ENCODE assay signal across 16 mouse cellular contexts in genomic region chr6:139587478-139587877, GRCm38 (mm10). TPM values are rescaled to one million over a fixed set of nuclear protein-coding genes. Genes with fewer than 3 reads are reported as not detected.
DNase-seq lines count a peak whose midpoint lies in the region; ATAC-seq and TF ChIP-seq lines count a peak whose summit lies in the region.
"Had no signal": no experiment of that assay in that cellular context is flagged by ENCODE, and none has a peak within 500 bp of the region (broad histone marks: within the 10 kb centered on the region; RNA-seq: fewer than 3 reads in every experiment).

No protein-coding gene starts in this region.

- WGBS in midbrain, embryonic 16.5 days: 69% methylated on average over 12 of the region's 12 CpGs
- WGBS in midbrain, postnatal 0 days: 60% methylated on average over 12 of the region's 12 CpGs
- whole genome bisulfite sequencing in stomach, embryonic 16.5 days: 58% methylated on average over 12 of the region's 12 CpGs

- peak; percentile 56; the same call in 1 of the 2 replicates for ATAC-seq in midbrain, embryonic 16.5 days
- ATAC-seq in midbrain, postnatal 0 days (ENCODE audit: low FRiP score): no peak
- ATAC-seq in stomach, embryonic 16.5 days (ENCODE audit: insufficient read depth, low FRiP score): no peak
- ATAC-seq: hindbrain, postnatal 0 days had no signal

- peak; percentile 63 for DNase-seq in heart, adult 11 months
- no peak for DNase-seq in heart, adult 8-10 months (ENCODE audit: low spot score)
- DNase-seq in kidney, adult 9 months: peak; percentile 5
- no peak for DNase-seq in kidney, postnatal 25 days
- DNase-seq in midbrain, postnatal 0 days (ENCODE audit: low spot score): no peak
- no peak for DNase-seq in urinary bladder, postnatal 25 days (ENCODE audit: low spot score)
- DNase-seq: adrenal gland, adult 8-10 months; cerebellum, postnatal 36 days; gastrocnemius, postnatal 36 days; right cerebral cortex, postnatal 14 days; thymus, postnatal 36 days had no signal

- H3K4me2 ChIP-seq in midbrain, embryonic 16.5 days (ENCODE audit: low read length): no peak overlapping the region
- no peak overlapping the region for H3K4me2 ChIP-seq in midbrain, postnatal 0 days (ENCODE audit: low read depth, low read length, poor library complexity, severe bottlenecking)
- peak overlapping the region; percentile 46 for H3K4me2 ChIP-seq in stomach, embryonic 16.5 days (ENCODE audit: low read depth, low read length)
- H3K4me2 ChIP-seq: embryonic facial prominence, embryonic 13.5 days had no signal

- H3K27ac ChIP-seq in midbrain, embryonic 16.5 days (ENCODE audit: low read length): no peak overlapping the region
- no peak overlapping the region for H3K27ac ChIP-seq in midbrain, postnatal 0 days (ENCODE audit: low read depth, low read length)
- no peak overlapping the region for H3K27ac ChIP-seq in stomach, embryonic 16.5 days (ENCODE audit: low read length)
- H3K27ac ChIP-seq: embryonic facial prominence, embryonic 13.5 days; hindbrain, postnatal 0 days; layer of hippocampus, adult 2 months had no signal

- no peak overlapping the region for H3K9ac ChIP-seq in midbrain, embryonic 16.5 days (ENCODE audit: low read depth, low read length)
- no peak overlapping the region for H3K9ac ChIP-seq in midbrain, postnatal 0 days (replicated peaks; ENCODE audit: low read length, poor library complexity, severe bottlenecking)
- H3K9ac ChIP-seq in stomach, embryonic 16.5 days (ENCODE audit: low read length): peak overlapping the region; percentile 35
- H3K9ac ChIP-seq: embryonic facial prominence, embryonic 13.5 days had no signal

- H3K4me1 ChIP-seq in midbrain, embryonic 16.5 days (ENCODE audit: control insufficient read depth, insufficient read depth, low read length): no peaks in the 10 kb centered on the region; the same call in 1 of the 2 replicates
- no peaks in the 10 kb centered on the region for H3K4me1 ChIP-seq in midbrain, postnatal 0 days (ENCODE audit: insufficient read depth, low read length)
- 0 out of 2 replicates have a peak, but pooled peaks cover 5% of the 10 kb centered on the region for H3K4me1 ChIP-seq in stomach, embryonic 16.5 days (ENCODE audit: control insufficient read depth, insufficient read depth, low read length)

- no peaks in the 10 kb centered on the region for H3K9me3 ChIP-seq in midbrain, embryonic 16.5 days (replicated peaks; ENCODE audit: control insufficient read depth, low read length, poor library complexity, severe bottlenecking)
- H3K9me3 ChIP-seq in midbrain, postnatal 0 days (ENCODE audit: low read length): no peaks in the 10 kb centered on the region
- no peaks in the 10 kb centered on the region for H3K9me3 ChIP-seq in stomach, embryonic 16.5 days (replicated peaks; ENCODE audit: control insufficient read depth, low read length)
- H3K9me3 ChIP-seq: embryonic facial prominence, embryonic 13.5 days had no signal

- TF ChIP-seq CTCF in midbrain, postnatal 0 days (IDR thresholded peaks at IDR 0.05): no peak

- H3K27me3 ChIP-seq in midbrain, embryonic 16.5 days (ENCODE audit: control insufficient read depth, insufficient read depth, low read depth, low read length): no peaks in the 10 kb centered on the region
- H3K27me3 ChIP-seq in midbrain, postnatal 0 days (ENCODE audit: insufficient read depth, low read length): no peaks in the 10 kb centered on the region
- no peaks in the 10 kb centered on the region for H3K27me3 ChIP-seq in stomach, embryonic 16.5 days (ENCODE audit: control insufficient read depth, insufficient read depth, low read length)

- no peak overlapping the region for H3K4me3 ChIP-seq in midbrain, embryonic 16.5 days (ENCODE audit: low read depth, low read length)
- H3K4me3 ChIP-seq in midbrain, postnatal 0 days (ENCODE audit: low read depth, low read length): no peak overlapping the region
- peak overlapping the region; percentile 27 for H3K4me3 ChIP-seq in stomach, embryonic 16.5 days (replicated peaks; ENCODE audit: low read length)
- H3K4me3 ChIP-seq: embryonic facial prominence, embryonic 13.5 days; layer of hippocampus, adult 2 months had no signal

- H3K36me3 ChIP-seq in midbrain, embryonic 16.5 days (ENCODE audit: control insufficient read depth, insufficient read depth, low read length): no peaks in the 10 kb centered on the region
- H3K36me3 ChIP-seq in midbrain, postnatal 0 days (ENCODE audit: insufficient read depth, low read length): no peaks in the 10 kb centered on the region
- no peaks in the 10 kb centered on the region for H3K36me3 ChIP-seq in stomach, embryonic 16.5 days (ENCODE audit: control insufficient read depth, insufficient read depth, low read length)
- H3K36me3 ChIP-seq: embryonic facial prominence, embryonic 13.5 days had no signal

RNA-seq across cellular contexts. Expression of gene Pik3c2g, which starts 0.5 kb away (rescaled TPM):
- 1 to 10 TPM in 1 of 4 experiments, under 1 TPM in 1, not detected in 2; 0.09 to 1.9 TPM for total RNA-seq in heart, adult 8-10 months (2022)
- 0.25 and 0.46 TPM in 2 replicates for polyA plus RNA-seq in midbrain, embryonic 16.5 days (2015; fragmentation: Nextera tagmentation; extraction: Ambion mirVana)
- total RNA-seq in midbrain, postnatal 0 days (2014; rRNA removed): 0.33 and 1.2 TPM in 2 replicates
- polyA plus RNA-seq in midbrain, postnatal 0 days (2015; fragmentation: Nextera tagmentation; extraction: Ambion mirVana): 0.22 and 0.25 TPM in 2 replicates
- 4.5 and 5.5 TPM in 2 replicates for polyA plus RNA-seq in stomach, embryonic 16.5 days (2015; fragmentation: Nextera tagmentation; extraction: Ambion mirVana)
- total RNA-seq: gastrocnemius, postnatal 36 days had no signal

Comparison
In these comparisons a context has a peak if more than half of its experiments do, and no peak if none do; other contexts are left out.
1. DNase-seq: peak in heart, adult 11 months (single experiment) and kidney, adult 9 months (single experiment); none in heart, adult 8-10 months (single experiment), kidney, postnatal 25 days (0 of 2), midbrain, postnatal 0 days (single experiment) and urinary bladder, postnatal 25 days (single experiment).